Mouse (Mus musculus): ENCODE measurements around the gene Gpr174.
"Not testable (repeated sequence)": the region's sequence is repeated elsewhere in the genome, so short reads cannot be mapped to it uniquely, and the experiment has no call there.

Gpr174 gene

DNA sequence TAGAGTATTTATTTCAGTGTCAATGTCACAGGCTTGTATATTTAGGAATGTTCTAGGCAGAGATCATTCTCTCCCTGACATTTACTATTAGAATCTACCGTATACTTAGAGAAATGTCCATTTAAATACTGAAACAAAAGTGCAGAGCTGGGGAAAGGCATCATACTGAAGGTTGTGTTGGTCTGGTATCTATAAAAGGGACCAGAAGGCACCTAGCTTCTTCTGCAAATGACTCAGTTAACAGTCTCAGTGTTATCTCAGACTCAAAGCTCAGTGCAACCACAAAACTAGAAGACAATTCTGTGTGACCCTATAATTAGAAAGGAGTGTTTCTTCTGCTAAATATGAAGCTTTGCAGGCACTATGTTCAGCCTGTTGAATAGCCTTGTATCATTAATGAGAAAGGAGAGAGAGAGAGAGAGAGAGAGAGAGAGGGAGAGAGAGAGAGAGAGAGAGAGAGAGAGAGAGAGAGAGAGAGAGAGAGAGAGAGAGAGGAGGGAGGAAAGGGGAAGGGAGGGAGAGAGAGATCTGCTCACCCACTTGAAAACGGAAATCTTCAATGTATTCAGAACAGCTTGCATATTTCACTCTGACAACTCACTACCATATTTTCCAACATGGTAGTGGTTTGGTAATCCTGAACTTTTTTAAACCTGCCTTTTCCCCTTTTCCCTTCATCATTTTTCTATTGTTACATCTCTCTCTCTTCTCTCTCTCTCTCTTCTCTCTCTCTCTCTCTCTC lies at the start of gene Gpr174:
Gpr174 (plus strand) TSS at position 393 of the 742 bp plus-strand sequence.
- DNase-seq (ENCODE audit: low spot score in 2 of 2), result no peak

DNA sequence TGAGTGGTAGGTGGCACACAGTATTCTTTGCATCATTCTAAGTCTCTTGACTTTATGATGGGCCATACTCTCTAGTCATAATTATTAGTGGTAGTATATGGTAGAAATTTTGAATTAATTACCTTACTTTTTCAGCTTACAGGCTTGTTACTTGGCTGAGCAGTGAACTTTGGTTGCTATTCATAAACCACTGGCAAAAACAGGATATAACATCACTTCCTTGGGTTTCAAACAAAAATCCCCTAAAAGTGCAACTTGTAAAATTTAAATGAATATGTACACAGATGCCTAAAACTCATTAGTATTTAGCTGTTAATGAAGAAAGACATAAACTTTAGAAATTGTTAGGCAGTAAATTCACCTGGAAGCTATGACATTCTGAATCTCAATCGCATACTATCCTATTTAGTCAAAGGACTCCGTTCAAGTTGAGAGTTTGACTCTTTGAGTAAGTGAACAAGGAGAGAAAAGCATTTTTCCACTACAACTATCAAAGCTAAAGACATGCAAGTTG lies 38.0 kb upstream of the Gpr174 start:
- DNase-seq (ENCODE audit: low spot score in 2 of 2), result no peak

DNA sequence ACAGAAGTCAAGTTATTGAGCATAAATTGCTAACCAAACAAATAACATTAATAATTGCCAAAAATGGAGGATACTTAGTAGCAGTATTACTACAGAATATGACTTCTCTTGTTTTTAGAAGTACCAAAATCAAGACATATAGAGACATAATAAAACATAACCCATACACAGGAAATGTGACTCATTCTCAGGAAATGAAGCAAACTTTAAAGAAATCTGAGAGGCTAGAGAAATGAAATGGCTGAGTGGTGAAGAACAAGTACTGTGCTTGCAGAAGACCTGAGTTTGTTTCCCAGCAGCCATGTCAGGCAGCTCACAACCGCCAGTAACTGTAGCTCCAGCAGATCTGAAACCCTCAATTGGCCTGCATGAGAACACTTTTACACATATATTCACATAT lies 30.8 kb upstream of the Gpr174 start:
- no peak for DNase-seq (ENCODE audit: low spot score in 2 of 2)

DNA sequence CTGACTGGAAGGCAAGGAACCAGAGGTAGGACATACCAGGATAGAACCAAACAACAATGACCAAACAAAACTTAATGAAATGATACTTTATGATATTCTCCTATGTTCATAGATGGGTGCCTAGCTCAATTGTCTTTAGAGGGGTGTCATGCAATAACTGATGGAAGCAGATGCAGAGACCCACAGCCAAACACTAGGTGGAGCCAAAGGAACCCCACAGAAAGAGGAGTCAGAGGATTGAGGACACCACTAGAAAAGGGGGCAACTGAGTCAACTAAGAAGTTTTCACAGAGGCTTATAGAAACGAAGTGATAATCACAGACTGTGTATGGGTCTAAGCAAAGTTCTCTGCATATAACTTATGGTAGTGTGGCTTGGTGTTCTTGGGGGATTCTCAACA lies 24.5 kb upstream of the Gpr174 start:
- no peak for DNase-seq (ENCODE audit: low spot score in 2 of 2)

DNA sequence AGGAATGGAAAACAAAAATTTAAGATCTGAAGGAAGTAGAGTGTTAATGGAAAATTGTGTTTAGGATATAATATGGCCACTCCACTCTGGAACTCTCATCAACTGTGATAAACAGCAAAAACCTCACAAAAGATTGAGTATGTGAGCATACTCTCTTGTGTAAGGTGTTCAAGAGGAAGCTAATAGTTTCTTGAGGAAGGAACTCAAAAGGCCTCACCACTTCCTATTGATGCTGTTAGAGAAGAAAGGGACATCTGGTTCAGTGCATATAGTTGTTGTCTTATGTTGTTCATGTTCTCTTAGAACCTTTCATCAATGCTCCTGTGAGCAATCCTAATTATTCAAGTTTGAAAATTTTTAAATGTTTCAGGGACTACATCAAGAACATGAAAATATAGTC lies 21.0 kb upstream of the Gpr174 start:
- no peak for DNase-seq (ENCODE audit: low spot score in 2 of 2)

DNA sequence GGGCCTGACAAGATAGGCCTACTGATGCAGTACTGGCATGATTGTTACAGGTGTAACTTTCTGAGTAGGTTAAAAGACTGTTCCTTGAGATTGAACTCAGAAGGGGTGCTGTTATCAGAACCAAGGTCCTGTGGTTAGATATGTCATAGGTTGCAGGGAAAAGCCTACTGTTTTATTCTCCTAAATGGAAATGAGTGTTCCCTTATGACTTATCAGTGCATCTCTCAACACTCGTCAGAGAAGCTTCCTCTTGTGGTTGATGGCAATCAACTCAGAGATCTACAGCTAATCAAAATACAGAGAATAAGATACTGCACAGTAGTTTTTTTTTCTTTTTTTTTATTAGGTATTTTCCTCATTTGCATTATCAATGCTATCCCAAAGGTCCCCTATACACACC lies 19.2 kb upstream of the Gpr174 start:
- no peak for DNase-seq (ENCODE audit: low spot score in 2 of 2)

DNA sequence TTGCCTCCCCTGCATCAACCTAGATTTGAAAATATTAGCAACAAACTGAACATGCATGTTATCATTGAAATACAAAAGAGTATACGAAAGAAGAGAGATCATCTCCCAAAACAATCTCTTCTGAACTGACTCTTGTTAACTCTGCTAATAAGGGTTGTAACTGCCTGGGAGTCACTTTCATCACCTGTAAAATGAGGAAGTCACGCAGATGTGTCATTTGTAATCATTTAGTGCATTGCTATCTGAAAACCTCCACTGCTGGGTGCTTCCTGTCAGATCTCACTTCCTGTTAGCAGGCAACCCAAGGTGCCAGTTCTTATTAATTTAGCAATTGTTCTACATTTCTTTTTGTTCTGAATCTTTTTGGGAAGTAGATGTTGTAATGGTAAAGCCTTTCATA lies 5.3 kb upstream of the Gpr174 start:
- DNase-seq (ENCODE audit: low spot score in 2 of 2), result no peak

DNA sequence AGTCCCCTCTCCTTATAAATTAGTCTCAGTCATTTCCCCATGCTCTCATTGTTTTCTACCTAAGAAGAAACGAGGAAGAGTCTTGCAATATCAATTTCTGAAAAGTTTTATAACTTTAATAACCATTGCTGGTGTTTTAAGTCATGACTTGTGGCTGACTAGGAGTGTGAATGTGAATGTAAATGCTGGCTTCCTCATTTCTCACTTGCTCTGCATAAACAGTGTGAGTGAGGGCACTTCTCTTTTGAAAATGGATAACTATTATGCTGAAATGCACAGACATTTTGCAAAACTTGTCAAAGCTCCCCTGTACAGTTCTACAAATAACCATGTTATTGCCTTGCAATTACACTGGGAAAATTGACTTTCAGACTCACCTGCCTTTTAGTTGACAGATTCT lies 8.9 kb downstream of the Gpr174 start:
- DNase-seq (ENCODE audit: low spot score in 2 of 2), result no peak

DNA sequence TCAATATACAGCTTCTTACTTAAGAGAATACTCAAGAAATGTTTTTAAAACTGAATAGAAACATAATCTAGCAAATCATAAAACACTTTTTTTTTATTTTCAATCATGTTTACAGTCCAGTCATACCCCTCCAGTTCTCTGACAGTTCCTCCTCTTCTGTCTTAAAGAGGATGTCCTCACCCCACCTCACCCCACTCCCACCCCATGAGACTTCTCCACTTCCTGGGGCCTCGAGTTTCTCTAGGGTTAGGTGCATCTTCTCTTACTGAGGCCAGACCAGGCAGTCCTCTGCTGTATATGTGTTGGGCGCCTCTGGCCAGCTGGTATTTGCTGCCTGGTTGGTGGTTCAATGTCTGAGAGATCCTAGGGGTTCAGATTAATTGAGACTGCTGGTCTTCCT lies 21.9 kb downstream of the Gpr174 start:
- no peak for DNase-seq (ENCODE audit: low spot score in 2 of 2)

DNA sequence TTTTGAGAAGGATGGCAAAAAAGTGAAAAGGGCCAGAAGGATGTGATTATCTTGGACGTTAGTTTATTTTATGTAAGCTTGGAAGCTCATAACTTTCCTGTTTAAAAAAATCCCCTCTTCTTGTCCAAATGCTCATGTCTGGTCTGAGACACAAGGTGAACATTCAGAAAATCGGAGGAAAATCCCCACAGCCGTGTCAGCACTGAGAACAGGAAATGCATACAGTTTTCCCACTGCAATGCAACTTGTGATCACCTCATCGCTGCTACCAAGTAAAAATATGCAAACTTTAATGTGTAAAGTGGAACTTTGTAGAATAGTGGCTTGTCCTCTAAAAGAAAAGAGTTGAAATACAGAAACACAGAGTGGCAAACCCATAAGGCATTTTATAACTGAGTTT lies 28.5 kb downstream of the Gpr174 start:
- DNase-seq (ENCODE audit: low spot score in 2 of 2), result no peak

DNA sequence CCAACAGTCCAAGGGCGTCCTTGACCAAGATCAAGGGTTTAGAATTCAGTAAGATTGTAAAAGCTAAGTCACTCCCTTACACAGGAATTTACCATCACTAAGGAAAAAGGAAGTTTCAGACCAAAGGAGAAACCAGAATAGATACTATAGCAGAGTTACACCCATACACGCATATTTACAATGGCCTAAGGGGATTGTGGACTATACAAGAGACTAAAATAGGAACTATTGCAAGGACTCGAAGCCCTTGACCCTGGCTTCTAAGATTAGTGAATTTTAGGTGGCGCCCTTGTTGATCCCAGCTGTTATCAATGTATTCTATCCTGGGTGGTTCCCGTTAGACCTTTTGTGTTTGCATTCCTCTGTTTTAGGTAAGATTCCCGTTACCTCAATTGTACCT lies 42.2 kb downstream of the Gpr174 start:
- DNase-seq (ENCODE audit: low spot score in 2 of 2), result not testable (repeated sequence)

DNA sequence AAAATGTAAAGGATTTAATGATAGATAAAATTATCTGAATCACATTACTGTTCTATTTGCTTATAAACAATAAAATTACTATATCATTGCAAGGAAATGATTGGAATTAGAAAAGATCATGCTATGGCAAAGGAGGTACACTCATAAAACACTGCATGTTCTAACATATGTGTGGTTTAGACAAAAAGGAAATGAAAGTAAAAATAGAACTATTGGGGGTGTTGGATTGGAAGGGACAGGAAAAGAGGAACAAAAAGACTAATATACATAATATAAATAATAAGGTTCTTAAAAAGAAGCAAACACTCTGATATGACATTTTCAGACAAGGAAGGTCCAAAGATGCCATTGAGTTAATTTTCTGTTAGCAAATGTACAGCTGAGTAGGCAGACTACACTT lies 43.1 kb downstream of the Gpr174 start:
- no peak for DNase-seq (ENCODE audit: low spot score in 2 of 2)

DNA sequence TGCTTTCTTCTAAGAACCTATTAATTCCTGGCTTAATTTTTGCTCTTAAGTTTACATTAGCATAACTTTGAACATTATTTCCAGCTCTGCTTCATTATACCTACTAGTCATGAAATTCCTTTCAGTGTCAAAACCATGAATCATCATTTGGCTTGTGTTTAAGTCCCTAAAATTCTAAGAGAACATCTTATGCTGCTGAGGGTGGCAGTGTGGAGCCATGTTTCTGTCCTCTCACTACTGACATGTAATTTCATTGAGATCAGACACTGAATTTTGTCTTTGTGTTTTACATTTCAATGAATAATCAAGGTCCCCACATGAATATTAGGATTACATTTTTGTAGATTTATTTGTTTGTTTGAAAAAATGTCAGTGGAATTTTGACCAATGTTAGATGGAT lies 50.8 kb downstream of the Gpr174 start:
- DNase-seq (ENCODE audit: low spot score in 2 of 2), result no peak

DNA sequence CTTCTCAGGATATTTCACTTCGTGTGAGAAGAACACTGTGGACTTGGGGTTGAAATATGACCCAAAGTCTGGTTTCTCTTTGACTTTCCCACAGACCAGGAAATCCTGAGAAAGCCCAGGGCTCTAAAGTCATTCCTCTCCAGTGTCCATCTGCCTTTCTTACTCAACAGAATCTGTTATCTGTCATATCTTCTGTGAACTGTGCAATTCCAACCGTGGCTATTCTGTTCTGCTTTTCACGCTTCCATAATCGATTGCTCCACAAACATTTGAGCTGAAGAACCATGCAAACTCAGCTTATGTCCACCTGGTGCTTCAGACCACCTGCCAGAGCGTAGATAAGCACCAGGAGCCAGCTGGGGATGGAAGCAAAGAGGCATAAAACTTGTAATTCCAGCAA lies 56.9 kb downstream of the Gpr174 start:
- no peak for DNase-seq (ENCODE audit: low spot score in 2 of 2)

DNA sequence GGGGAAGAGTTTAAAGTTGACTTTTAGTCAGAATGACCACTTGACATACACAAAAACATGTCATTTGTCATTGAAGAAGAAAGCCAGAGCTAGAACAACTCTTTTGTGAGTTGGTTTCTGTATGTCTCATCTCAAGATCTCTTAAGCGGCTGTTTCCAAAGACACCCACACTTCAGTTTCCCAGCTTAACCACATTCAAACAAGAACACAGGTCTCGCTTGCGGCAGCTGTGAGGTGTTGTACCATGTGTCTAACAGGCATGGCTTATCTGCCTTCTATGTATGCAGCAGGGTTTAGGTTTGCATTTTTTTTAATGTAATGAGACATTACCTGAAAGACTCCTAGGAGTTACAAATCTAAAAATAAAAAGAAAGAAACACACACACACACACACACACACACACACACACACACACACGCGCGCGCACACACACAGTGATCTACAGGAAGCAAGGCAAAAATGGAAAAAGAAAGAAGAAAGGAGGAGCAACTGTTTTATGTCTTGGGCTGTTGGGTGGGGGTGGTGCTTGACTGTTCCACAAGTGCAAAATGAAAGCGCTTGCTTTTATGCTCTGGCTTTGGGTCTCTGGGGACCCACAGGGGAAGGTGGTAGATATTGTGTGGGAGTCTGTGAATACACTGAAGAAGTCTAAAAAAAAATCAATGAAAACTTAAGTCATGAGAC lies 70.2 kb downstream of the Gpr174 start:
- no peak for DNase-seq (ENCODE audit: low spot score in 2 of 2)

DNA sequence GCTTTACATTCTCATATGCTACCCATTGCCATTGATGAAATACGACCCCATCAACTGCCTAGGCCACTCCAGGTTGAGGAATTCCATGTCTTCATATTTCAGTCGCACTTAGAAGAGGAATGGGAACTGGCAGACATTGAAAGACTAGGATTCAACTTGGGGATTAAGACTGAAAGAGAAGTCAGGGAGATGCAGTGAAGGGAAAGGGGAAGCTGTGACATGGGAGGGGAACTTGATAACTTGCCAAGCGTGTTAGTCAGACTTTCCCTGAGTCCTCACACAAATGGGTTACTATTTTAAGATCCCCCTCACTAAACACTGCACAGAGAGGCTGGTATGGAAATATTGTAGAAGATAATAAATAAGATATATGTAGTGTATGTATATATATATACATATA lies 74.2 kb downstream of the Gpr174 start:
- no peak for DNase-seq (ENCODE audit: low spot score in 2 of 2)

DNA sequence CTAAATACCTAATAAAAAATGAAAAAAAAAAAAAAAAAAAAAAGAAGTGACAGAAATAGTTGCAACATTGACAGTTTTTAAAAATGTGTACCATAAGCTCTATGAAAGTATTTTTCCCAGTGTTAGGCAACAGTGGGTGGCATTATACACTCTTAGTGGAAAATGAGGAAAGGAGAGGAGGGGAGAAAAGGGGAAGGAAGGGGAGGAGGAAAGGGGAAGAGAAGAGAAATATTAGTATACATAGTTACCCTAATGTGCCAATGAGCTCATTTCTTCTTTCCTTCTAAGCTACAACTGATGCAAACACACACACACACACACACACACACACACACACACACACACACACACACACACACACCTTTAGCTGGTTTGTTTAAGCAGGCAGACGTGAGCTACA lies 80.9 kb downstream of the Gpr174 start:
- no peak for DNase-seq (ENCODE audit: low spot score in 2 of 2)

DNA sequence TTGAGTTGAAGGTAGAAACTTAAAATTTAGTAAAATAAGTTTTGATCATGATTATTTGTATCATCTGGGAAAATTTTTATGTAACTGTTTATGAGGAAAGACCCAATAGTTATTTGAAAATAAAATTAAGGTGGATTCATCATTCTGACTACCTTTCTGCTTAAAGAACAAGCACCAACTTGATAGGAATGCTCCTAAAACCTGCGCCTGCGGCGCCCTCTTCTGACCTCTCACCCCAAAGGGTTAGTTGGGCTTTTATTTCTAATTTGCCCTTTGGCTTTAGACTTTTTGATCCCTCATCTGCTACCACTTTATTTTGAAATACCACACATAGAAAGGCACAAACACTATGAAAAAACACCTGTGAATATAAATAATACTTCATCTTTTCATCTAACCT lies 86.3 kb downstream of the Gpr174 start:
- DNase-seq (ENCODE audit: low spot score in 2 of 2), result no peak
